Mouse (Mus musculus): Measurements from ENCODE around the gene Tdrd6. TPM values are rescaled to one million over a fixed set of nuclear protein-coding genes. Genes with fewer than 3 reads are reported as not detected.

The Tdrd6 gene
- polyA plus RNA-seq, 1 experiment = not detected

GRCm38 (mm10) chr17:43640825-43641224 lies 10.7 kb upstream of the Tdrd6 start:
- no peak for TF ChIP-seq POLR2A (IDR thresholded peaks at IDR 0.05; ENCODE audit: borderline replicate concordance, control insufficient read depth, low read depth, low read length)
- Histone ChIP-seq H3K4me3 (replicated peaks; ENCODE audit: control insufficient read depth, low read depth, low read length) (no peak overlapping the region), H3K27ac (ENCODE audit: control insufficient read depth, insufficient read depth, low read depth, low read length, poor library complexity) (no peak overlapping the region), H3K4me1 (ENCODE audit: control insufficient read depth, insufficient read depth, low read length) (peaks cover 3% of the 10 kb centered on the region)
- WGBS = 68% methylated on average over 1 of the region's 1 CpGs

- H3K4me3 ChIP-seq (replicated peaks; ENCODE audit: control insufficient read depth, low read depth, low read length) = no peak overlapping the region
- H3K27ac ChIP-seq (ENCODE audit: control insufficient read depth, insufficient read depth, low read depth, low read length, poor library complexity) = no peak overlapping the region
- H3K4me1 ChIP-seq (ENCODE audit: control insufficient read depth, insufficient read depth, low read length) = no peaks in the 10 kb centered on the region
- TF ChIP-seq CTCF (IDR thresholded peaks at IDR 0.05; ENCODE audit: control insufficient read depth, insufficient read depth, low read length) (no peak), POLR2A (IDR thresholded peaks at IDR 0.05; ENCODE audit: borderline replicate concordance, control insufficient read depth, low read depth, low read length) (no peak)
- 87% methylated on average over 4 of the region's 4 CpGs for WGBS
These were observed 7.0 kb upstream of the Tdrd6 start for GRCm38 (mm10) chr17:43637146-43637545.

DNA sequence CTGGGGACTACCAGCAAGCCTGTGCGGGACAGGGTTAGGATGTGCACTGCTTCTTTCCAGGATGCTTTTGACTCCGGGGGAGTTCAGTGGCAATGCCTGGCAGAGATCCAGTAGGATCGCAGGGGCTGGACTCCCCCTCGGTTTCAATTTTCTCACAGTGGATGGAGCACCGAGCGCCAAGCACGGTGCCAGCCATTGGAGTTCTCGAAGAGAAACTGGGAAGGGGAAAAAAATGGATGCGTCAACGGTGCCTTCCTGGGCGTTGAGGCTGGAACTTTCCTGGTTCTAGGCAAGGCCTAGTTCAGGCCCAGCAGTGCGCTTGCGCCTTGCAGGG lies 295 bp upstream of the Tdrd6 start:
- no peak for TF ChIP-seq CTCF (IDR thresholded peaks at IDR 0.05; ENCODE audit: control insufficient read depth, insufficient read depth, low read length)
- TF ChIP-seq POLR2A (IDR thresholded peaks at IDR 0.05; ENCODE audit: borderline replicate concordance, control insufficient read depth, low read depth, low read length) = no peak
- WGBS = 71% methylated on average over 13 of the region's 13 CpGs
- Histone ChIP-seq H3K27ac (ENCODE audit: control insufficient read depth, insufficient read depth, low read depth, low read length, poor library complexity) (no peak overlapping the region), H3K4me1 (ENCODE audit: control insufficient read depth, insufficient read depth, low read length) (no peaks in the 10 kb centered on the region), H3K4me3 (replicated peaks; ENCODE audit: control insufficient read depth, low read depth, low read length) (no peak overlapping the region)

GRCm38 (mm10) chr17:43629026-43629495 lies 1.0 kb downstream of the Tdrd6 start:
- Histone ChIP-seq H3K4me3 (replicated peaks; ENCODE audit: control insufficient read depth, low read depth, low read length) (no peak overlapping the region), H3K4me1 (ENCODE audit: control insufficient read depth, insufficient read depth, low read length) (no peaks in the 10 kb centered on the region), H3K27ac (ENCODE audit: control insufficient read depth, insufficient read depth, low read depth, low read length, poor library complexity) (no peak overlapping the region)
- no peak for TF ChIP-seq POLR2A (IDR thresholded peaks at IDR 0.05; ENCODE audit: borderline replicate concordance, control insufficient read depth, low read depth, low read length)
- no peak for TF ChIP-seq CTCF (IDR thresholded peaks at IDR 0.05; ENCODE audit: control insufficient read depth, insufficient read depth, low read length)
- WGBS = 28% methylated on average over 24 of the region's 24 CpGs

DNA sequence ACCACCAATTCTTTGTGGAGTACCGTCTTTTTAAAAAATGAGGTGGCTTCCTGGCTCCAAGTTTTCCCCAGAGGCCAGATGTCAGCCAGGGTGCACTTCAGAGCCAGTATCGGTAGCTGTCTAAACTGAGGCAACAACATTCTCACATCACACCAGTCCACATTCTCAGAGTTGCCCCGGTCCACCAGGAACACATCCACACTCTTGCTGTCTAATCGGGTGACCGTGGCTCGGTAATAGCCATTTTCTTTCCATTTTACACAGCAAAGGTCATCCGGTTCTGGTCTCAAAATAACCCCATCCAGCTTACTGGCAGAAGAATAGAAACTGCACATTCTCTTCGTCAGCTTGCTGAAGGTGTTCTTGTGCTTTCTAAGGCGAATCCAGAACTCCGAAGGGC lies 1.9 kb downstream of the Tdrd6 start:
- H3K4me3 ChIP-seq (replicated peaks; ENCODE audit: control insufficient read depth, low read depth, low read length) = no peak overlapping the region
- no peak overlapping the region for H3K27ac ChIP-seq (ENCODE audit: control insufficient read depth, insufficient read depth, low read depth, low read length, poor library complexity)
- no peaks in the 10 kb centered on the region for H3K4me1 ChIP-seq (ENCODE audit: control insufficient read depth, insufficient read depth, low read length)
- WGBS = 85% methylated on average over 10 of the region's 10 CpGs
- no peak for TF ChIP-seq POLR2A (IDR thresholded peaks at IDR 0.05; ENCODE audit: borderline replicate concordance, control insufficient read depth, low read depth, low read length)
- TF ChIP-seq CTCF (IDR thresholded peaks at IDR 0.05; ENCODE audit: control insufficient read depth, insufficient read depth, low read length) = no peak

DNA sequence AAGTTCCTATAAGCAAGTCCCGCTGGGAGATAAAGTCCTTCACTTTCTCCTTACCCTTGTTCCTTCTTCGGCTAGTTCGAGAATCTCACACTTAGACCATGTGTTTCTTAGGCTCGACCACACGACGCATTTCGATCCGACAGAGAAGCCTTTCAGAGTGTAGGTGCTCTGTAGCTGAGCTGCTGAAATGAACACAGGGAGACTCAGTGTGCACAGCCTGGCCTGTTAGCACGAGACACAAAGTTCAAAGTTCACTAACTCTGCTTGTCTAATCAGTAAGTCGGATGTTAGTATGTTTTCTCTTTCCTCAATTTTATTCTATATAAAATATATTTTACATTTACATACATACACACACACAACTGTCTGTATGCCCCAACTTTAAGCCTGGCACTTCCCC lies 8.0 kb downstream of the Tdrd6 start:
- Histone ChIP-seq H3K4me3 (replicated peaks; ENCODE audit: control insufficient read depth, low read depth, low read length) (no peak overlapping the region), H3K27ac (ENCODE audit: control insufficient read depth, insufficient read depth, low read depth, low read length, poor library complexity) (no peak overlapping the region), H3K4me1 (ENCODE audit: control insufficient read depth, insufficient read depth, low read length) (no peaks in the 10 kb centered on the region)
- WGBS = 86% methylated on average over 10 of the region's 10 CpGs
- TF ChIP-seq POLR2A (IDR thresholded peaks at IDR 0.05; ENCODE audit: borderline replicate concordance, control insufficient read depth, low read depth, low read length) (no peak), CTCF (IDR thresholded peaks at IDR 0.05; ENCODE audit: control insufficient read depth, insufficient read depth, low read length) (no peak)

DNA sequence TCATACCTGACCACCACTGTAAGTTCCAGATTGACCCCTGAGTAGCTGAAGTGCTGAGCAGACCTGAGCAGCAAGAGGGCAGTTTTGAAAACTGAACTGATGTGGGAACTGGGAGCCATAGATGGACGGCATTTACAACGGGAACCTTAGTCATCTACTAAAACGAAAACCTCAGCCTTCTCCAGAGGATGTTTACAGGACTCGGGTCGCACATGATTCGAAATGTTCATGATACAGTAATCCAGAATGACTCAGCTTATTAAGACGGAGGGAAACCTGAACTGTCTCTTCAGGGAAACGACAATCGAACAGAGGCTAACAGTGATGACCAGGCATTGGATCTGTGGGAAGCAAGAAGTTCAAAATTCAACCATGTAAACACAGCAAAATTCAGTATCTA lies 10.9 kb downstream of the Tdrd6 start:
- H3K4me3 ChIP-seq (replicated peaks; ENCODE audit: control insufficient read depth, low read depth, low read length) = no peak overlapping the region
- 70% methylated on average over 9 of the region's 9 CpGs for WGBS
- no peak for TF ChIP-seq CTCF (IDR thresholded peaks at IDR 0.05; ENCODE audit: control insufficient read depth, insufficient read depth, low read length)
- no peaks in the 10 kb centered on the region for H3K4me1 ChIP-seq (ENCODE audit: control insufficient read depth, insufficient read depth, low read length)
- H3K27ac ChIP-seq (ENCODE audit: control insufficient read depth, insufficient read depth, low read depth, low read length, poor library complexity) = no peak overlapping the region

- 82% methylated on average over 3 of the region's 3 CpGs for WGBS
- no peak overlapping the region for H3K4me3 ChIP-seq (replicated peaks; ENCODE audit: control insufficient read depth, low read depth, low read length)
- H3K4me1 ChIP-seq (ENCODE audit: control insufficient read depth, insufficient read depth, low read length) = no peaks in the 10 kb centered on the region
- H3K27ac ChIP-seq (ENCODE audit: control insufficient read depth, insufficient read depth, low read depth, low read length, poor library complexity) = no peak overlapping the region
- no peak for TF ChIP-seq POLR2A (IDR thresholded peaks at IDR 0.05; ENCODE audit: borderline replicate concordance, control insufficient read depth, low read depth, low read length)
- TF ChIP-seq CTCF (IDR thresholded peaks at IDR 0.05; ENCODE audit: control insufficient read depth, insufficient read depth, low read length) = no peak
These were observed 17.9 kb downstream of the Tdrd6 start for GRCm38 (mm10) chr17:43612221-43612620.

DNA sequence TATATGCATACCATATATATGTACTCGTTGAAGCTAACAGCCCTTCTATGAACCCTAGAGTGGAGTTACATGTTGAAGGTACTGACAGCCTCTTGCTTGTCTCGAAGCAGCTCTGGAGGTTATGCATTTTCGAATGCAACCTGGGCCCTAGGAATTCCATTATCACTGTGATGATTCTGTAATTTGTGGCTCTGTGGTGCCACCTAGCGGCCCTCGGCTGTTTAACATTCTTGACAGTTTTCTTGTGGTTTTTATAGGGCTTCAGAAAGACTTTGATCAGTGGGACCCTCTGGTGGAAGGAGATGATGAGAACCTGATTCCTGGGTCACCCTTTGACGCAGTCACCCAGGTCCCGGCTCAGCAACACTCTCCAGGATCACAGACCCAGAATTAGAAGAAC lies 18.5 kb downstream of the Tdrd6 start:
- Histone ChIP-seq H3K27ac (ENCODE audit: control insufficient read depth, insufficient read depth, low read depth, low read length, poor library complexity) (no peak overlapping the region), H3K4me1 (ENCODE audit: control insufficient read depth, insufficient read depth, low read length) (no peaks in the 10 kb centered on the region), H3K4me3 (replicated peaks; ENCODE audit: control insufficient read depth, low read depth, low read length) (no peak overlapping the region)
- WGBS = 16% methylated on average over 7 of the region's 7 CpGs
- TF ChIP-seq CTCF (IDR thresholded peaks at IDR 0.05; ENCODE audit: control insufficient read depth, insufficient read depth, low read length) = peak; percentile 65
- TF ChIP-seq POLR2A (IDR thresholded peaks at IDR 0.05; ENCODE audit: borderline replicate concordance, control insufficient read depth, low read depth, low read length) = no peak

All from bone marrow, adult 2 months (tissue).